Mouse (Mus musculus): Measurements from ENCODE around the gene Adprm.

The Adprm gene

DNA sequence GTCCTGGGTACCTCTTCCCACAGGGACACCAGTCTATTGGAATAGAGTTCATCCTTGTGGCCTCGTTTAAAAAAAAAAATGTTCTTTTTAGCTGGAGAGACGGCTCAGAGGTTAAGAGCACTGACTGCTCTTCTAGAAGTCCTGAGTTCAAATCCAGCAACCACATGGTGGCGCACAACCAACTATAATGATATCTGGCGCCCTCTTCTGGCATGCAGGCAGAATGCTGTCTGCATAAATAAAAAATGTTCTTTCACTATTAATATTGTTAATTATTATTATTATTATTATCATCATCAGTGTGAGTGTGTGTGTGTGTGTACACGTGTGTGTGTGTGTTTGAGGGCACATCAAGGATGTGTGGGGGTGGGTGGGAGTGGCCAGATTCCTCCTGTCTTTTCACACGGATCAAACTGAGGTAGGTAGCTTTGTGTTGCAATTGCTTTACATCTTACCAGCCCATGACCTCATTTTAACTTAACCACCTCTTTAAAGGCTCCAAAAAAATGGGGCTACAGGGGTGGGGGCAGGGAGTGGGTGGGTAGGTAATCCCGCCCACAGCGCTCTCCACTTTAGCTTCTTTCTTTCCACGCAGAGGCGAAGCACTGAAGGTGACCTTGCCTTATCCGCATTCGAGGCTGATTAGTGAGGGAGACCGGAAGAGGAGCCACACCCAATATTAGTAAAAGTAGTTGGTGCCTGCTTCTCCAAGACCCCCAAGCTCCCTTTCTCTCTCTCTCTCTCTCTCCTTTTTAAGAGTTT, 29.9 kb downstream of the Adprm start:
- DNase-seq: peak in 1 of 2 experiments; percentile 35

GRCm38 (mm10) chr11:67020948-67021347, 31.4 kb downstream of the Adprm start:
- DNase-seq: peak; percentile 58 to 83

DNA sequence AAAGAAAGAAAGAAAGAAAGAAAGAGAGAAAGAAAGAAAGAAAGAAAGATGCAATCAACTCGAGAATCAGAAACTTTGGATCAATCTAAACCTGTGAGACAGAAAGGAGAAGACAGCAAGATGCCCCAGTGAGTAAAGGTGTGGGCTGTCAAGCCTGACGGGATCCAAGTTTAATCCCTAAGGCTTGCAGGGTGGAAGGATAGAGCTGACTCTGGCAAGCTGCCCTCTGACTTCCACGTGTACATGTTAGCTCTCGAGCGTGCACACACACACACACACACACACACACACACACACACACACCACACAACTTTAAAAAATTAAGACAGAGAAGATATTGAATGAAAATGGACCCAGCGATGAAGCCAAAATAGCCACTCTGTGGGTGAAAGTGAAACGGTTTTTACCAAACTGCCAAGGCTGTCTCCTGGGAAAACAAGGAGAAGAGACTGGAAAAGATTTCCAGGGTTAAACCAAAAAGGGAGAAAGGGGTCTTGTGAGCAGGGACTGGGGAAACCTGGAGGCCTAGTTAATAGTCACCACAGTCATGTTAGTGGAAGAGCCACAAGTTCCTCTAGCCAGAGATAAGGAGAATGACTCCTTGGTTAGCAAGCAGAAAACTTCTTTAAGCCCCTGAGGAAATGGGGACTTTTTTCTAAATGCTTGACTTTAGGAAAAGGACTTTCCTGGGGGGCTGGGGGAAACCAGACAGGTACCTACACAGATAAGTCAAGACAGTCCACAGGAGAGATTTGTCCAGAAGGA, 32.5 kb downstream of the Adprm start:
- peak; percentile 60 to 70 for DNase-seq

GRCm38 (mm10) chr11:67017801-67018591, 34.4 kb downstream of the Adprm start:
- no peak for DNase-seq

DNA sequence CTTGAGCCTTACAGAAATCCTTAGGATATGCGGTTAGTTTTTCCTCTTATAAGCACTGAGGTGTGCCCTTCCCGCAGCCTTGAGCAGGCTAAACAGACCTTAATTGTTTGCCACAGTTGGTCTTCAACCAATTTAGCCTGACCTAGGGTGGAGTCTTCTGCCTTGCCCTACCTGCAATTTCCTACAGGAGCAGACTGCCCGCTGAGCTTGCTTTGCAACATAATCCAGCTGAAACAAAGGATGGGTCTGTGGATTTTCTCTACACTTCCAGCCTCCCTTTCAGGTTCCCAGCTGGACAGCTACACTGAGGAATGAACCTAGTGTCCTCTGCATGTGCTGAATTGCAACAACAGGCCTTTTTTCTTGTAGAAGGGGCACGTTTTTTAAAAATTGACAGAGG, 40.8 kb downstream of the Adprm start:
- no peak for DNase-seq

DNA sequence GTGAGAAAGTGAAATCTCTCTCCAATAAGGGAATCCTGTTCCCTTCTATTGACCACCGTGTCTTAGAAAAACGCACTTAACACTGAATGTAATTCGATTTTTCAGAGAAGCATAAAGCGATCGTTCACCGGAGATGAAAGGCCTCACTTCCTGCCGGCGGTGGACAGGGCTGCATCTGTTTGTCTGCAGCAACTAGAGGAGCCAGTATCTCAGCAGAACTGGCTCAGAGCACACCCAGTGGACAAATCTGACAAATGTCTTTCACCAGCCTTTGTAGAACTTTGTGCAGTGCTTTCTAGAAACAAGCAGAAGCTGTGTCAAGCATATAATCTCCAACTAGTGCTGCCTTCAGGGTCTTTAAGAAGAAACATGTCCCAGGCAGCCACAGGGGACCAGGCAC, 42.0 kb downstream of the Adprm start:
- DNase-seq: no peak

GRCm38 (mm10) chr11:67008528-67008927, 43.9 kb downstream of the Adprm start:
- no peak for DNase-seq

DNA sequence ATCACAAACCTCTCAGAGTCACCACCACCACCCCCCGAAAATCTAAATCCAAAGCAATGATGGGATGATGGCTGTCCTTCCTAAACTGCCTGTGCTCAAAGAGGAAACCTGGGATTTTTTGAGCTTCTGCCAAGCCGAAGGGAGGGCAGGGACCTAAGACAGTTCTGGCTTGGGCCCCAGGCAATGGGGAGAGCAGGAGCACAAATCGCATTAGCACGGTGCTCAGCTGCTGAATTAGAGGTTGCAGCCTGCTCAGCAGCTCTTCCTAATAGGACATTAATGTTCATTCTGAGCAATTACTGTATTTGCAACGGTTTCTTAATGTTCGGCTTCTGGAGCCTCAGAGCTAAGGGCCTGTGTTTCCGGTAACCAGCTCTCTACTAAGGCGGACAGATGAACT, 44.4 kb downstream of the Adprm start:
- DNase-seq: no peak

DNA sequence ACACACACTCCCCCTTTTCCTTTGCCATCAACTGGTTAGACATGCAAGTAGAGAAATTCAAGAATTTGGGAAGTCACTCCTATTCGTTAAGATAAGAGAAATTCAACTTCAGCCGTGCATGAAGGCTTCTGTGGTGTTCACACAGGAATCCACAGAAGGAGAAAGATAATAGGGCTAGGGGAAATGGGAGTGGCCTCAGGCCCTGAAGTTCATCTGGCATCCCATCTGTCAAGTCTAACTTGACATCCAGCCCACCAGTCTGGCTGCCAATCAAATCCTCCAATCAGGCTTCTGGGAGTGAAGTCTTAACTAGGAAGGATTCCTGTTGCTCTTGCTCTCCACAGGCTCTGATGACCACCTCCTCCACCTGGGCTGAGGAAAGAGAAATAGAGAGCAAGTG, 49.5 kb downstream of the Adprm start:
- DNase-seq: no peak

DNA sequence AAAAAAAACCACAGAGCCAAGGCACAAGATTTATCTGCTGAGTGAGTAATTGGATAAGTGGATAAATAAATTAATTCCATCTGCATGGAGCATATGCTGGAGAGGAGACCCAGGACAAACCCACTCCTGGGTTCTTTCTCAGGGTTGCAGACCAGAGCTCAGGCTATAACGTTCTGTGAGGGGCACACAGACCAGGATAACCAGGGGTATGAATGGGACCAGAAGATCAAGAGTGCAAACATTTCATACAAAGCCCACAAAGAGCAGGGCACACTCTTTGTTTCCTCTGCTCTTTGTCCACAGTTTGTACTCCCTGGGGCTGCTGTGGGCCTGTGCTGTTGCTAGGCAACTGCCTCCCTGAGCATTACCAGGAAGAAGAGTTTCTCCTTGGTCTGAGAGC, 50.7 kb downstream of the Adprm start:
- DNase-seq: no peak

GRCm38 (mm10) chr11:67000671-67001070, 51.7 kb downstream of the Adprm start:
- DNase-seq: no peak

- peak; percentile 86 to 89 for DNase-seq
Observed at GRCm38 (mm10) chr11:66998467-66999403, 53.7 kb downstream of the Adprm start.

GRCm38 (mm10) chr11:66996446-66996845, 55.9 kb downstream of the Adprm start:
- no peak for DNase-seq

DNA sequence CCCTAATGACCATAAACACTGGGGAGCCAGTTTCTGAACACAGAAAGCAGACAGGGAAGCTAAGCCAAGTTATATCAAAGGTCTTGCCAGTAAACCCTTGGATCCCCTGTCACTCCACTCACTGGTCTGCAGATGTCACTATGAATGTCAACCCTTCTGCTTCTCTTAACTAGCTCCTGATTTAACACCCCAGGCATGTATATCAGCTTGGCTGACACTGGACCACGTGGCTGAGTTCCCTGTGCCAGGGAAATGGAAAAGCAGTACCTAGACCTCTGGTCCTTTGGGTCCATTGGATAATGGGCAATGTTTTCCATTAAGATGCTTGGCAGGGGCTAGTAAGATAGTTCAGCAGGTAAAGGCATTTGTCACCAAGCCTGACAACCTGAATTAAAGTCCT, 58.7 kb downstream of the Adprm start:
- DNase-seq: no peak

DNA sequence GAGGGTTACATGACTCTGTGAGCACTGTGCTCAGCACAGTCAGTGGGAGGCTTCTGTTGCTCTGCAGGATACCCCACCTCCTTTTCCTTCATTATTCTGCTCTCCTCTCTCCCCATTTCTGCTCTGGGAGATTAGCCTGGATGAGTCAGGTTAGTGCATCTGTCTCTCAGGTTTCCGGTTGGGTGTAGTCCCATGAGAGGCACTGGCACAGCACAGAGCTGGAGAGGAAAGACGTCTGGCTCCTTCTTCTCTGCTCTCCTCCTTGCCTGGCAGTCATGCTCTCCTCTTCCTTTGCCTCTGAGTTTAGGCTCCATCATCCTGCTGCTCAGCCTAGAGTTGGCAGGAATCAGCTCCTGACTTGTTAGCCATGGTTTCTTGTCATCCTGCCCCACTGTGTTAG, 60.2 kb downstream of the Adprm start:
- no peak for DNase-seq
